Comparison of ENCODE assay signal across 12 mouse cellular contexts in genomic region chr11:8227772-8228425, GRCm38 (mm10).
DNase-seq lines count a peak whose midpoint lies in the region; ATAC-seq lines count a peak whose summit lies in the region.
"Had no signal": no experiment of that assay in that cellular context is flagged by ENCODE, and none has a peak within 500 bp of the region (broad histone marks: within the 10 kb centered on the region; RNA-seq: fewer than 3 reads in every experiment).

No protein-coding gene starts in this region.

- no peak overlapping the region for H3K4me3 ChIP-seq in limb, embryonic 12.5 days (replicated peaks)
- no peak overlapping the region for H3K4me3 ChIP-seq in limb, embryonic 10.5 days
- H3K4me3 ChIP-seq in embryonic facial prominence, embryonic 14.5 days (ENCODE audit: low read depth, low read length) = no peak overlapping the region
- no peak overlapping the region for H3K4me3 ChIP-seq in hindbrain, embryonic 16.5 days (ENCODE audit: low read length)
- no peak overlapping the region for H3K4me3 ChIP-seq in neural tube, embryonic 14.5 days (ENCODE audit: low read depth, low read length)
- H3K4me3 ChIP-seq: embryonic facial prominence, embryonic 12.5 days had no signal

- H3K27me3 ChIP-seq in limb, embryonic 12.5 days = no peaks in the 10 kb centered on the region
- H3K27me3 ChIP-seq in limb, embryonic 10.5 days (ENCODE audit: low read depth, poor library complexity, severe bottlenecking) = no peaks in the 10 kb centered on the region
- no peaks in the 10 kb centered on the region for H3K27me3 ChIP-seq in embryonic facial prominence, embryonic 14.5 days (replicated peaks; ENCODE audit: control insufficient read depth, insufficient read depth, low read length)
- H3K27me3 ChIP-seq in hindbrain, embryonic 16.5 days (replicated peaks; ENCODE audit: control insufficient read depth, insufficient read depth, low read length) = no peaks in the 10 kb centered on the region
- no peaks in the 10 kb centered on the region for H3K27me3 ChIP-seq in neural tube, embryonic 14.5 days (ENCODE audit: control insufficient read depth, insufficient read depth, low read length)
- H3K27me3 ChIP-seq: embryonic facial prominence, embryonic 12.5 days had no signal

- no peak overlapping the region for H3K9ac ChIP-seq in limb, embryonic 12.5 days (replicated peaks)
- no peak overlapping the region for H3K9ac ChIP-seq in embryonic facial prominence, embryonic 14.5 days (ENCODE audit: low read depth, low read length)
- no peak overlapping the region for H3K9ac ChIP-seq in hindbrain, embryonic 16.5 days (ENCODE audit: low read depth, low read length)
- H3K9ac ChIP-seq in neural tube, embryonic 14.5 days (replicated peaks; ENCODE audit: low read depth, low read length) = no peak overlapping the region
- H3K9ac ChIP-seq: embryonic facial prominence, embryonic 12.5 days had no signal

- no peak overlapping the region for H3K4me2 ChIP-seq in limb, embryonic 12.5 days
- H3K4me2 ChIP-seq in embryonic facial prominence, embryonic 14.5 days (ENCODE audit: low read depth, low read length) = no peak overlapping the region
- H3K4me2 ChIP-seq in hindbrain, embryonic 16.5 days (ENCODE audit: low read length) = no peak overlapping the region
- H3K4me2 ChIP-seq in neural tube, embryonic 14.5 days (ENCODE audit: low read depth, low read length) = no peak overlapping the region
- H3K4me2 ChIP-seq: embryonic facial prominence, embryonic 12.5 days had no signal

- no peak for DNase-seq in limb, embryonic 10.5 days (ENCODE audit: low spot score)
- DNase-seq in embryonic facial prominence, embryonic 14.5 days (ENCODE audit: low spot score) = peak; percentile 63
- no peak for DNase-seq in frontal cortex, postnatal 36 days (ENCODE audit: low spot score in 2 of 2)
- DNase-seq in ovary, postnatal 36 days (ENCODE audit: low spot score) = no peak
- DNase-seq in urinary bladder, postnatal 36 days (ENCODE audit: low spot score in 2 of 2) = no peak
- DNase-seq: gastrocnemius, postnatal 14 days; heart, postnatal 14 days; kidney, postnatal 14 days had no signal

- no peak for ATAC-seq in limb, embryonic 12.5 days (ENCODE audit: insufficient number of reproducible peaks, insufficient read depth, low FRiP score, low TSS enrichment, low read depth)
- ATAC-seq in embryonic facial prominence, embryonic 14.5 days (ENCODE audit: low read depth) = peak; percentile 77; the same call in 1 of the 2 replicates
- peak; percentile 76 for ATAC-seq in hindbrain, embryonic 16.5 days
- peak; percentile 66; the same call in 1 of the 2 replicates for ATAC-seq in neural tube, embryonic 14.5 days (ENCODE audit: low read depth)

- H3K4me1 ChIP-seq in limb, embryonic 12.5 days (replicated peaks) = peaks cover 21% of the 10 kb centered on the region
- peaks cover 5% of the 10 kb centered on the region; the same call in 1 of the 2 replicates for H3K4me1 ChIP-seq in limb, embryonic 10.5 days
- peaks cover 14% of the 10 kb centered on the region for H3K4me1 ChIP-seq in embryonic facial prominence, embryonic 14.5 days (ENCODE audit: control insufficient read depth, insufficient read depth, low read length)
- no peaks in the 10 kb centered on the region; the same call in 1 of the 2 replicates for H3K4me1 ChIP-seq in hindbrain, embryonic 16.5 days (ENCODE audit: control insufficient read depth, insufficient read depth, low read depth, low read length)
- H3K4me1 ChIP-seq in neural tube, embryonic 14.5 days (ENCODE audit: control insufficient read depth, insufficient read depth, low read length) = no peaks in the 10 kb centered on the region

- 33% methylated on average over 8 of the region's 8 CpGs for WGBS in limb, embryonic 12.5 days
- 71% methylated on average over 8 of the region's 8 CpGs for WGBS in limb, embryonic 10.5 days
- WGBS in embryonic facial prominence, embryonic 14.5 days = 36% methylated on average over 8 of the region's 8 CpGs
- 43% methylated on average over 8 of the region's 8 CpGs for WGBS in hindbrain, embryonic 16.5 days
- 49% methylated on average over 8 of the region's 8 CpGs for WGBS in neural tube, embryonic 14.5 days

- no peaks in the 10 kb centered on the region for H3K9me3 ChIP-seq in limb, embryonic 12.5 days
- H3K9me3 ChIP-seq in limb, embryonic 10.5 days (replicated peaks) = no peaks in the 10 kb centered on the region
- no peaks in the 10 kb centered on the region for H3K9me3 ChIP-seq in embryonic facial prominence, embryonic 14.5 days (ENCODE audit: control insufficient read depth, low read length)
- H3K9me3 ChIP-seq in hindbrain, embryonic 16.5 days (ENCODE audit: control insufficient read depth, low read length) = no peaks in the 10 kb centered on the region
- no peaks in the 10 kb centered on the region for H3K9me3 ChIP-seq in neural tube, embryonic 14.5 days (ENCODE audit: control insufficient read depth, low read length)
- H3K9me3 ChIP-seq: embryonic facial prominence, embryonic 12.5 days had no signal

- peak overlapping the region; percentile 79 for H3K27ac ChIP-seq in limb, embryonic 12.5 days
- no peak overlapping the region for H3K27ac ChIP-seq in limb, embryonic 10.5 days
- peak overlapping the region; percentile 52; the same call in 1 of the 2 replicates for H3K27ac ChIP-seq in embryonic facial prominence, embryonic 14.5 days (replicated peaks; ENCODE audit: low read depth, low read length)
- no peak overlapping the region for H3K27ac ChIP-seq in hindbrain, embryonic 16.5 days (ENCODE audit: low read depth, low read length)
- no peak overlapping the region for H3K27ac ChIP-seq in neural tube, embryonic 14.5 days (ENCODE audit: low read depth, low read length)
- H3K27ac ChIP-seq: embryonic facial prominence, embryonic 12.5 days had no signal

- H3K36me3 ChIP-seq in limb, embryonic 12.5 days = no peaks in the 10 kb centered on the region
- no peaks in the 10 kb centered on the region for H3K36me3 ChIP-seq in limb, embryonic 10.5 days
- H3K36me3 ChIP-seq in embryonic facial prominence, embryonic 14.5 days (ENCODE audit: control insufficient read depth, insufficient read depth, low read length) = no peaks in the 10 kb centered on the region
- no peaks in the 10 kb centered on the region for H3K36me3 ChIP-seq in hindbrain, embryonic 16.5 days (ENCODE audit: control insufficient read depth, insufficient read depth, low read length)
- no peaks in the 10 kb centered on the region for H3K36me3 ChIP-seq in neural tube, embryonic 14.5 days (ENCODE audit: control insufficient read depth, insufficient read depth, low read length)
- H3K36me3 ChIP-seq: embryonic facial prominence, embryonic 12.5 days had no signal

Comparison
In these comparisons a context has a peak if more than half of its experiments do, and no peak if none do; other contexts are left out.
1. H3K27ac ChIP-seq: peak in limb, embryonic 12.5 days (single experiment) and embryonic facial prominence, embryonic 14.5 days (single experiment); none in limb, embryonic 10.5 days (single experiment), hindbrain, embryonic 16.5 days (single experiment) and neural tube, embryonic 14.5 days (single experiment).